Mouse (Mus musculus) midbrain, embryonic 14.5 days (tissue): ENCODE results near the gene Gpr39. TPM values are rescaled to one million over a fixed set of nuclear protein-coding genes. Genes with fewer than 3 reads are reported as not detected.

ENCODE experiments used
- ATAC-seq: fragments of 200-750 bp; cut with Nextera tagmentation; 2 replicates; pipeline ENCODE4 v1.8.0; 2017; ENCODE audit warnings: moderate number of reproducible peaks, moderate library complexity; ENCODE audit not compliant: low FRiP score, low TSS enrichment
- DNase-seq: peaks from one replicate; pipeline ENCODE4 v3.0.0-alpha.2; 2015
- H3K27ac ChIP-seq: fragments of 300-500 bp; sonication (generic); replicated peaks from 2 replicates; pipeline ENCODE4 v1.5.1; 2014; ENCODE audit warnings: mild to moderate bottlenecking, low read depth, low read length, moderate library complexity
- H3K27me3 ChIP-seq: fragments of 300-500 bp; sonication (generic); 2 replicates; pipeline ENCODE4 v1.6.1; 2014; ENCODE audit warnings: low read length, control low read depth, mixed read lengths; ENCODE audit not compliant: control insufficient read depth, insufficient read depth
- H3K36me3 ChIP-seq: fragments of 300-500 bp; sonication (generic); 2 replicates; pipeline ENCODE4 v1.6.1; 2014; ENCODE audit warnings: low read length, control low read depth; ENCODE audit not compliant: control insufficient read depth, insufficient read depth
- H3K4me1 ChIP-seq: fragments of 300-500 bp; sonication (generic); 2 replicates; pipeline ENCODE4 v1.6.1; 2014; ENCODE audit warnings: mild to moderate bottlenecking, antibody characterized with exemption, low read length, control low read depth; ENCODE audit not compliant: control insufficient read depth, insufficient read depth
- H3K4me2 ChIP-seq: fragments of 300-500 bp; sonication (generic); 2 replicates; pipeline ENCODE4 v1.6.1; 2014; ENCODE audit warnings: mild to moderate bottlenecking, low read length, moderate library complexity
- H3K4me3 ChIP-seq: fragments of 300-500 bp; sonication (generic); replicated peaks from 2 replicates; pipeline ENCODE4 v1.5.1; 2014; ENCODE audit warnings: low read depth, low read length
- H3K9ac ChIP-seq: fragments of 300-500 bp; sonication (generic); replicated peaks from 2 replicates; pipeline ENCODE4 v1.6.1; 2014; ENCODE audit warnings: mild to moderate bottlenecking, low read length, moderate library complexity
- H3K9me3 ChIP-seq: fragments of 300-500 bp; sonication (generic); 2 replicates; pipeline ENCODE4 v1.6.1; 2016; ENCODE audit warnings: low read length, control low read depth, mixed read lengths; ENCODE audit not compliant: control insufficient read depth
- WGBS: fragments of 180-500 bp; shearing (Covaris S2); extraction: QIAGEN DNeasy Blood & Tissue Kit; methylation state at CpG from one replicate; pipeline ENCODE4 v1.1.7; 2014; 5-methylcytosine and 5-hydroxymethylcytosine counted together
- polyA plus RNA-seq: library from polyadenylated mRNA; unstranded; fragments of >200 nt; fragmentation: Nextera tagmentation; extraction: Ambion mirVana; gene quantifications from 2 replicates; pipeline ENCODE4 v1.2.1, GENCODE M21; 2014

Gene Gpr39
- polyA plus RNA-seq, 1 experiment from 2014 or later = not detected

DNA sequence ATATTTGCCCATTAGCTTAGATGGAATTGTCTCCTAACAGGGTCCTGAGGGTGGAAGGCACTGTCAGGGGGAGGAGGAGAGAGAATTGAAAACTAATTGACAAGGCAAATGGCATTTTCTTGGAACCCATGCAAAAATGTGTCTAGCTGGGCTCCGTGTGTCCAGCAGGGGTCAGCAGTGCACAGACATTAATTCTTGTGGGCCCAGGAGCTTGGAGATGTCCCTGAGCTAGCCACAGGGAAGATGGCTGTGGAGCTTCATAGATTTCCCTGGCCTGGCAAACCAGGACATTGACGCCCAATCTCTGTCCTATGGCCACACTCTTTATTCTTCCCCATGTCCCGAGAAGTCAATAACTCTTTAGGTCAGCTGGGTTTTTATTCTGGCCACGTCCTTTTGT, 113.0 kb downstream of the Gpr39 start:
- Histone ChIP-seq H3K27ac (no peak overlapping the region), H3K27me3 (no peaks in the 10 kb centered on the region), H3K9me3 (no peaks in the 10 kb centered on the region), H3K9ac (no peak overlapping the region), H3K36me3 (no peaks in the 10 kb centered on the region), H3K4me3 (no peak overlapping the region), H3K4me1 (no peaks in the 10 kb centered on the region), H3K4me2 (no peak overlapping the region)
- ATAC-seq (no peak; the same call in 1 of the 2 replicates), DNase-seq (peak; percentile 90)
- 11% methylated on average over 4 of the region's 4 CpGs for WGBS

DNA sequence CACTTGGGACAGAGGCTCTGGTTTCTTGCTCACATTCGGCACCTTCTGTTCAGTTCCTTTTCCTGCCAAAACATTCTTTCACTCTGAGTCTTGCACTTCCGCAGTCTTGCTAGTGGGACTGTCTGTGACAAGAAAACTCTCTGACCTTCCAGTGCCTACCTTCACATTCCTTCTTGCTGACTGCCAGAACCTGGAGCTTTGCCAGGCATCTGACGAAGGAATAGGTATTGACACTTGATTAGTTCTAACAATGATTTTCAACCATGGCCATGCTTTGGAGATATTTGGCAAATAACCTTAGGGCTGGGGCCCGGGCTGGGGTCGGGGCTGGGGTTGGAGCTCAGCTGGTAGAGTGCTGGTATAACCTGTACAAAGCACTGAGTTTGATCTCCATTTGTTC, 123.7 kb downstream of the Gpr39 start:
- no peak overlapping the region for H3K4me3 ChIP-seq
- H3K36me3 ChIP-seq = no peaks in the 10 kb centered on the region
- DNase-seq = no peak
- H3K27ac ChIP-seq = no peak overlapping the region
- WGBS = 98% methylated on average over 5 of the region's 5 CpGs
- H3K27me3 ChIP-seq = no peaks in the 10 kb centered on the region
- no peak overlapping the region for H3K4me2 ChIP-seq
- no peak overlapping the region for H3K9ac ChIP-seq
- H3K4me1 ChIP-seq = no peaks in the 10 kb centered on the region
- ATAC-seq = no peak
- H3K9me3 ChIP-seq = 0 out of 2 replicates have a peak, but pooled peaks cover 7% of the 10 kb centered on the region

DNA sequence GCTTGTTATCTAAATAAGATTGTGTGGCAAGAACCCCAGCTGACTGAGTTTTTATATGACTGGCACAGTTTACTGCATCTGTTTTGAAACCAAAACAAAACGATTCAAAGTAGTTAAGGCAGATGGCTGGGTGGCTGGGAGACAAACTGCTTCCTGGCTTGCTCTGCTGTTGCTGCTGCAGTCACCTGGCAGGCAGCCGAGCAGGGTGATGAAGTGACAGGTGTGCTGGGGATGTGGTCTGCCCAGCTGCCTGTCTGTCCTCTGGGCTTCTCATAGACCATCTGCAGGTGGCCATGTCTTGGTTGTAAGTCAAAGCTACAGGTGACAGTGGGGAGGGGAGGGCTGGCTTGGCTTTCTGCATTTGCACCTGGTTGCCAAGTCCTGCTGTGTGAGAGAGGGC, 131.6 kb downstream of the Gpr39 start:
- Histone ChIP-seq H3K4me1 (no peaks in the 10 kb centered on the region), H3K4me3 (no peak overlapping the region), H3K27ac (no peak overlapping the region), H3K36me3 (no peaks in the 10 kb centered on the region), H3K27me3 (no peaks in the 10 kb centered on the region), H3K9ac (no peak overlapping the region), H3K9me3 (no peaks in the 10 kb centered on the region), H3K4me2 (no peak overlapping the region)
- no peak for ATAC-seq
- no peak for DNase-seq
- 87% methylated on average over 2 of the region's 2 CpGs for WGBS

DNA sequence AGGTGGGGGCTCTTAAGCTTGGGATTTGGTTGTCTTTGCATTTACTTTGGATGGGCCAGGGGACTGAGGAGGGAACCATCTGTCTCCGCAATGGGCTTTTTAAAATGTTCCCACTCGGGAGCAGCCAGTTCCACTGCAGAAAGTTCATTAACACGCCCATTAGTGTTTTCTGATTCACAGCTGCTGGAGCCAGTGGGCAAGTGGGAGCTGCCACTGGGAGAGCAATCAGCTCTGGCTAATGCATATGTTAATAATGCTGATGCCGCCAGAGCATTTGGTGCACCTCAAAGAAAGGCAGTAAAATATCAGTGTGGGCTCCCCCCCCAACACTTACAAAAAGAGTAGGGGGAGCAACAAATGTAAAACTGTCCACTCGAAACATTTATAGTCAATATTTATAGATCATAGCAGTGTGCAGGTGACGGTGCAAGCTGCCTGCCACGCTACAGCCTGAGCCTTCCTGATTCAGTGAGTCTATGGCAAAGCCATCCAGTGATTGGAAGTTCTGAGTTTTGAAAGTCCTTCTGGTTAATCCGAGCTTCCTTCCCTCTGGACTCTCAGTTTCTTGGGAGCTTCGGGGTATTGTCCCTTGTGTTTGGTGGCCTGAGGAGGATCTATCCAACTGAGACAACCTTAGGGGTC, 136.5 kb downstream of the Gpr39 start:
- ATAC-seq = no peak

DNA sequence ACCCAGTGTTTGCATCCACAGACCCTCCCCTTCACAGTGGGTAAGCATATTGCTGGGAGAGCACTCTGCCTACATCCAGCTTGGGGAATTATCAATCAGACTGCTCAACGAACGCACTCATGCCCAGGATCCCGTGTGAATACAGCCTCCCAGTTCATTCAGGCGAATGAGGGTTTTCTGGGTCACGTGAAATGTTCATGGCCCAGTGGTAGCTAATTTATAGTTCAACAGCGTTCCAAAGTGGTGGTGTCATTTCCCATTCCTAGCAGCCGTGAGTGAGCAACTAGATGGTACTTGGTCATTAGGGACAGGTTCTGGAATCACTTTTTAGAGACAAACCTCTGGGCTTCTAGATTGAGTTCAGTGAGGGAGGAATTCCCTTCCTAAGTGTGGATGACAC, 144.3 kb downstream of the Gpr39 start:
- Histone ChIP-seq H3K27ac (no peak overlapping the region), H3K27me3 (no peaks in the 10 kb centered on the region), H3K4me1 (no peaks in the 10 kb centered on the region), H3K4me2 (no peak overlapping the region), H3K9me3 (no peaks in the 10 kb centered on the region), H3K4me3 (no peak overlapping the region), H3K9ac (no peak overlapping the region), H3K36me3 (no peaks in the 10 kb centered on the region)
- DNase-seq = no peak
- no peak for ATAC-seq
- 82% methylated on average over 7 of the region's 7 CpGs for WGBS

More for the DNA sequence above, 136.5 kb downstream of the Gpr39 start:
- no peak for DNase-seq
- Histone ChIP-seq H3K4me1 (no peaks in the 10 kb centered on the region), H3K27ac (no peak overlapping the region), H3K4me2 (no peak overlapping the region), H3K27me3 (no peaks in the 10 kb centered on the region), H3K9ac (no peak overlapping the region), H3K9me3 (no peaks in the 10 kb centered on the region), H3K36me3 (no peaks in the 10 kb centered on the region), H3K4me3 (no peak overlapping the region)
- 65% methylated on average over 9 of the region's 9 CpGs for WGBS

DNA sequence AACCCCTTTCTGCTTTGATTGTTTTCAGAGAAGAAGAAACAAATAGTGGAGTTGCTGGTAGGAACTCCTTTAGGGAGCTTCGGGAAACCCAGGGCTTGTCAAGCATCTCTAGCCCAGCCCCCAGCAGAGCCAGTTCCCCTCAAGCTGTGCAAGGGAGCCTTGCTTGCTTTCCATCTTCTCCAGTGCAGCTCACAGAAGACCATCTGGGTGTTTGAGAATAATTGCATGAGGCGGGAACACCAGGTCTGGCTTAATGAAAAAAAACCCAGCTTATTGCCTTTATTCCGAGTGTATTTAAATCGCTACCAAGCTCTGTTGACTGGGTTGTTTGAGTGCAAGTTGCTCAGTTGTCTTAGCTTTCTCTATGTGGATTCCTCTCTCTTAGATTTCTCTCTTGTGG, 146.8 kb downstream of the Gpr39 start:
- no peak for DNase-seq

DNA sequence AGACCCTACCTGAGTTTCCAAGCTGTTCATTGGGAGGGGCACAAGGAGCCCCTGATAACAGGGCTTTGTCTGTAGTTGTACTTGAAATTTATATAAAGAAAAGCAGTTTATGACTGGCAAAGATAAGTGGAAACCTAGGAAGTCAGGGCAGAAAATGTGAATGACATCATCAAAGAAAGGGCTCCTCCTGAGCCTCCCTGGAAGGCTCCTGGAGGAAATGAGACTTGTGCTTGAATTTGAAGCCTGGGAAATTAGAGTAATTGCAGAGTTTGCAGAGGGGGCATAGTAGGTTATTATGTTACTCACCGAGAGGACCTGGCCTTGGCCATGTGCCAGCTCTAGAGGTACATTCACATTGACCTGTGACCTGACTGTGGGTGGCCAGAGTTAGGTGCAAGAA, 160.7 kb downstream of the Gpr39 start:
- H3K27ac ChIP-seq = no peak overlapping the region
- no peak for ATAC-seq
- WGBS = 56% methylated on average over 1 of the region's 1 CpGs
- no peaks in the 10 kb centered on the region for H3K36me3 ChIP-seq
- no peaks in the 10 kb centered on the region for H3K27me3 ChIP-seq
- no peak for DNase-seq
- no peak overlapping the region for H3K4me3 ChIP-seq
- H3K9ac ChIP-seq = no peak overlapping the region
- H3K9me3 ChIP-seq = no peaks in the 10 kb centered on the region
- H3K4me2 ChIP-seq = no peak overlapping the region
- no peaks in the 10 kb centered on the region for H3K4me1 ChIP-seq

More for the DNA sequence above, 146.8 kb downstream of the Gpr39 start:
- H3K4me2 ChIP-seq = no peak overlapping the region
- H3K4me3 ChIP-seq = no peak overlapping the region
- 78% methylated on average over 4 of the region's 4 CpGs for whole genome bisulfite sequencing
- no peak overlapping the region for H3K27ac ChIP-seq
- no peaks in the 10 kb centered on the region for H3K36me3 ChIP-seq
- H3K9me3 ChIP-seq = no peaks in the 10 kb centered on the region
- no peak overlapping the region for H3K9ac ChIP-seq
- H3K27me3 ChIP-seq = no peaks in the 10 kb centered on the region
- no peak for ATAC-seq
- no peaks in the 10 kb centered on the region for H3K4me1 ChIP-seq

DNA sequence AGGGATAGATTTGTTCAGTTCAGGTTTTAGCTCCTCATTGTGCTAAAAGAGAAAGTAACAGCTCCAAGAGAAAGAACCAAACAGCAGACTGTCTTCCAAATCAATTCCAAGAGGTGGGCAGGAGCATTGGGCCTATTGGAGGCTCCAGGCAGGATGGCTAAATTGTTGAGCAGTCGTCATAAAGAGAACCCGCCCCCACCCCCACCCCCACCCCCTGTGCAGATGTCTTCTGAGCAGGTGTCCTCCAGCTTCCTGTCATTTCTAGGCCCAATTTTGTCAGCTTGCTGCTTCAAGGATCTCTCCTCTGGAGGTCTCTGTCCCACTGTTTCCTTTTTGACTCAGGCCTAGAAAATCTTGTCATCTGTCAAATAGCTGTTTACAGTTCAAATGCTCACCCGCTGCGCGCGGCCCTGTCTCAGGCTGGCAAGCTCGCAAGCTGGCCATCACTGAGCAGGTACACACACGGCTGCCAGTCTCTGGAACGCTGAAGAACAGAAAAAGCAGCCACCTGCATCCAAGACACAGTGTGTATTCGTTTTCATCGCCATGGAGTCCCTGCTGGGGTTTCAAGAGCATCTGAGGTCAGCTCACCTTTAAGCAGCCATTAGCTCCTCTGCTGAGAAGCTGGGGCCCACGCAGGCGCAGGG, 163.1 kb downstream of the Gpr39 start:
- Histone ChIP-seq H3K4me1 (no peaks in the 10 kb centered on the region), H3K4me3 (no peak overlapping the region), H3K36me3 (no peaks in the 10 kb centered on the region), H3K4me2 (no peak overlapping the region), H3K27me3 (no peaks in the 10 kb centered on the region), H3K9me3 (no peaks in the 10 kb centered on the region), H3K27ac (peak overlapping the region; percentile 37; the same call in 1 of the 2 replicates), H3K9ac (no peak overlapping the region)
- 46% methylated on average over 13 of the region's 13 CpGs for WGBS
- DNase-seq (peak; percentile 51), ATAC-seq (no peak)

DNA sequence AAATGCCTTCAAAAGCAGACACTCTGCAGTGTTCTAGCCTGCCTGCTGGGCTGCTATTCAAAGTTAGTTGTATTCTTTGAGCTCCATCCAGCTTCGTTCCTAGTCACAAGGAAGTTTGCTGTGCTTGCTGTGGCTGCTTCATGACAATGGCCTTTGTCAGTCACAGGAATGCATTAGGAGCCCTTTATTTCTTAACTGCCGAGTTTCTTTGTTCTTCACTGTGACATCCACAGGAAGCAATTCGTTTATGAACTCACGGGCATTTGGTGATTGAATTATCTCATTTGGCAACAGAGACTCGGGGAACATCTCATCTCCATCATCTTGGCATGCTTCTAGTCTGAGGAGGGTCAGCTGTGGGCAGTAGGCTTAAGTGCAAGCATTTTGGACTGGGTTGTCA, 177.9 kb downstream of the Gpr39 start:
- Histone ChIP-seq H3K9ac (no peak overlapping the region), H3K36me3 (no peaks in the 10 kb centered on the region), H3K4me1 (peaks cover 7% of the 10 kb centered on the region), H3K9me3 (no peaks in the 10 kb centered on the region), H3K4me3 (no peak overlapping the region), H3K27ac (no peak overlapping the region), H3K4me2 (no peak overlapping the region), H3K27me3 (no peaks in the 10 kb centered on the region)
- ATAC-seq (no peak), DNase-seq (no peak)
- WGBS = 4% methylated on average over 5 of the region's 5 CpGs
